Mouse (Mus musculus) hindbrain, embryonic 11.5 days (tissue): ENCODE results near the gene Hist1h1a. TPM values are rescaled to one million over a fixed set of nuclear protein-coding genes. Genes with fewer than 3 reads are reported as not detected.
A peak's percentile ranks its signal among the peaks of the same experiment; 100 is the strongest.

Experiments used
- ATAC-seq: fragments of 200-750 bp; cut with Nextera tagmentation; 2 replicates; pipeline ENCODE4 v1.8.0; 2017; ENCODE audit warnings: mild to moderate bottlenecking, moderate TSS enrichment, moderate library complexity; ENCODE audit not compliant: low FRiP score
- DNase-seq: peaks from one replicate; pipeline ENCODE4 v3.0.0-alpha.2; 2015; ENCODE audit warnings: low spot score
- H3K27ac ChIP-seq: fragments of 300-500 bp; sonication (generic); 2 replicates; pipeline ENCODE4 v1.5.1; 2014; ENCODE audit warnings: mild to moderate bottlenecking, low read depth, low read length
- H3K27me3 ChIP-seq: fragments of 300-500 bp; sonication (generic); 2 replicates; pipeline ENCODE4 v1.6.1; 2014; ENCODE audit warnings: mild to moderate bottlenecking, low read length, moderate library complexity, mixed read lengths; ENCODE audit not compliant: control insufficient read depth, insufficient read depth
- H3K36me3 ChIP-seq: fragments of 300-500 bp; sonication (generic); 2 replicates; pipeline ENCODE4 v1.6.1; 2014; ENCODE audit warnings: mild to moderate bottlenecking, low read length, moderate library complexity, mixed read lengths; ENCODE audit not compliant: control insufficient read depth, insufficient read depth
- H3K4me1 ChIP-seq: fragments of 300-500 bp; sonication (generic); replicated peaks from 2 replicates; pipeline ENCODE4 v1.6.1; 2014; ENCODE audit warnings: low read length, mixed read lengths; ENCODE audit not compliant: control insufficient read depth, insufficient read depth
- H3K4me2 ChIP-seq: fragments of 300-500 bp; sonication (generic); replicated peaks from 2 replicates; pipeline ENCODE4 v1.6.1; 2014; ENCODE audit warnings: mild to moderate bottlenecking, low read depth, low read length
- H3K4me3 ChIP-seq: fragments of 300-500 bp; sonication (generic); 2 replicates; pipeline ENCODE4 v1.5.1; 2014; ENCODE audit warnings: low read depth, low read length
- H3K9ac ChIP-seq: fragments of 300-500 bp; sonication (generic); 2 replicates; pipeline ENCODE4 v1.6.1; 2014; ENCODE audit warnings: low read depth, low read length
- H3K9me3 ChIP-seq: fragments of 300-500 bp; sonication (generic); 2 replicates; pipeline ENCODE4 v1.6.1; 2016; ENCODE audit warnings: low read length; ENCODE audit not compliant: control insufficient read depth
- WGBS: fragments of 180-500 bp; shearing (Covaris S2); extraction: QIAGEN DNeasy Blood & Tissue Kit; methylation state at CpG from one replicate; pipeline ENCODE4 v1.1.7; 2014; 5-methylcytosine and 5-hydroxymethylcytosine counted together
- polyA plus RNA-seq: library from polyadenylated mRNA; unstranded; fragments of >200 nt; fragmentation: Nextera tagmentation; extraction: Ambion mirVana; gene quantifications from 2 replicates; pipeline ENCODE4 v1.2.1, GENCODE M21; 2014

Gene Hist1h1a
- polyA plus RNA-seq, 1 experiment from 2014 or later = 3.7 TPM

DNA sequence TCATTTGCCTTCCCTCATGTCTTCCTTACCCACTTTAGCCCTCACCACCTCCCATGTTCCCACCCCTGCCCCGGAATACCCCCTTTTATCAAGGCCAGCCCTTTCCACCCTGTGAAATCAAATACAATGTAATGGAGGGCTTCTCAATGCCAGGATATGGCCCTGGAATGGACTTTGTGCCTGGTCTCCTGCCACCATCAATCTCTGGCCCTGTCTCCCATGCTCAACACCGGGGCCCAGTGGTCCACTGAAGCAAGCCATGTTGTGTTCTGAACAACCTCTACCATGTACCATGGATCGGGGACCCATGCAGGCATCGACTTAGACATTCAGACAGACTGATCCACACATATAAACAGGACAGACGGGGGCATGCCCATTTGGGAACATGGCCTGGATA is 33.8 kb upstream of the Hist1h1a start:
- DNase-seq = no peak
- WGBS = 92% methylated on average over 5 of the region's 5 CpGs
- no peaks in the 10 kb centered on the region for H3K4me1 ChIP-seq
- H3K27ac ChIP-seq = no peak overlapping the region
- no peak overlapping the region for H3K9ac ChIP-seq
- no peak overlapping the region for H3K4me2 ChIP-seq
- no peaks in the 10 kb centered on the region for H3K27me3 ChIP-seq
- H3K36me3 ChIP-seq = no peaks in the 10 kb centered on the region
- ATAC-seq = no peak
- H3K9me3 ChIP-seq = no peaks in the 10 kb centered on the region
- H3K4me3 ChIP-seq = no peak overlapping the region

- WGBS = 40% methylated on average over 8 of the region's 8 CpGs
- Histone ChIP-seq H3K27ac (no peak overlapping the region), H3K4me3 (no peak overlapping the region), H3K9ac (no peak overlapping the region), H3K4me2 (no peak overlapping the region), H3K4me1 (no peaks in the 10 kb centered on the region), H3K9me3 (no peaks in the 10 kb centered on the region), H3K27me3 (no peaks in the 10 kb centered on the region), H3K36me3 (no peaks in the 10 kb centered on the region)
- ATAC-seq (no peak), DNase-seq (no peak)
Observed at GRCm38 (mm10) chr13:23730479-23730878, 33.0 kb upstream of the Hist1h1a start.

- no peaks in the 10 kb centered on the region for H3K4me1 ChIP-seq
- H3K27ac ChIP-seq = no peak overlapping the region
- H3K9ac ChIP-seq = no peak overlapping the region
- no peaks in the 10 kb centered on the region for H3K36me3 ChIP-seq
- H3K9me3 ChIP-seq = no peaks in the 10 kb centered on the region
- H3K27me3 ChIP-seq = no peaks in the 10 kb centered on the region
- DNase-seq (no peak), ATAC-seq (no peak)
- no peak overlapping the region for H3K4me3 ChIP-seq
- H3K4me2 ChIP-seq = no peak overlapping the region
- 27% methylated on average over 8 of the region's 8 CpGs for WGBS
Observed at GRCm38 (mm10) chr13:23732156-23732804, 31.2 kb upstream of the Hist1h1a start.

DNA sequence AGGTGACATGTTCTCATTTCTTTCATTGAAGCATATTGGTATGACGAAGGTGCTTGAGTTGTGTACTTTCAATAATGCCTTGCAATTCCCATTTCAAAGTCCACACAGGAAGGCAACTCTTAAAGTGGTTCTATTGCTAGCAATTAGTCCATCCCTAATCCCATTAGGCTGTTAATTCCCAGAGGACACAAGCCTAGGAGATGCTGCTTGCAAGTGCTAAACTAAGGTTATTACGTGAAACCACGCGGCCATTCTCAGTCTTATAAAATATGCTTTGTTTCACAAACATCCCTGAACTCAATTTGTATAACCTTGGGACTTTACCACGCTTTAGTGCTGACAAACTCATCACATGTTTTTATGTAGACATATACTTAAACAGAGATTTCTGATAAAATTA is 26.4 kb upstream of the Hist1h1a start:
- Histone ChIP-seq H3K36me3 (no peaks in the 10 kb centered on the region), H3K9ac (no peak overlapping the region), H3K9me3 (no peaks in the 10 kb centered on the region), H3K27me3 (no peaks in the 10 kb centered on the region), H3K4me3 (no peak overlapping the region), H3K4me2 (no peak overlapping the region), H3K27ac (no peak overlapping the region), H3K4me1 (0 out of 2 replicates have a peak, but pooled peaks cover 3% of the 10 kb centered on the region)
- ATAC-seq (no peak), DNase-seq (no peak)
- WGBS = 86% methylated on average over 5 of the region's 5 CpGs

GRCm38 (mm10) chr13:23738041-23738440 is 25.4 kb upstream of the Hist1h1a start:
- peak; percentile 43 for DNase-seq
- H3K4me1 ChIP-seq = 0 out of 2 replicates have a peak, but pooled peaks cover 3% of the 10 kb centered on the region
- H3K4me2 ChIP-seq = peak overlapping the region; percentile 96; the same call in 1 of the 2 replicates
- no peaks in the 10 kb centered on the region for H3K27me3 ChIP-seq
- WGBS = 17% methylated on average over 4 of the region's 4 CpGs
- peak overlapping the region; percentile 57 for H3K4me3 ChIP-seq
- H3K27ac ChIP-seq = peak overlapping the region; percentile 96
- H3K9ac ChIP-seq = peak overlapping the region; percentile 44; the same call in 1 of the 2 replicates
- ATAC-seq = no peak
- no peaks in the 10 kb centered on the region for H3K9me3 ChIP-seq
- H3K36me3 ChIP-seq = no peaks in the 10 kb centered on the region

DNA sequence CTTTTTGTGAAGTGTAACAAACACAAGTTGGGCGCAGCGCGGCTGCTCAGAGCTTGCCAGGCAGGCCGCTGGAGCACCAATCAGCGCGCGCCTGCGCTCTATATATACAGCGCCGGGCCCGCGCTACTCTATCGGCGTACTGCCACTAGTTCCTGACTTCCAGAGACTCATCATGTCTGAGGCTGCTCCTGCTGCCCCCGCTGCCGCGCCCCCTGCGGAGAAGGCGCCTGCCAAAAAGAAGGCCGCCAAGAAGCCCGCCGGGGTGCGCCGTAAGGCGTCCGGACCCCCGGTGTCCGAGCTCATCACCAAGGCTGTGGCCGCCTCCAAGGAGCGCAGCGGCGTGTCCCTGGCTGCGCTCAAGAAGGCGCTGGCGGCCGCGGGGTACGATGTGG is 24.8 kb upstream of the Hist1h1a start, which contains the start of gene Hist1h1c:
TSS of gene Hist1h1c (plus strand) at position 132 of the 392 bp plus-strand sequence.
- 0 out of 2 replicates have a peak, but pooled peaks cover 3% of the 10 kb centered on the region for H3K4me1 ChIP-seq
- peak within 1 kb of the TSS; percentile 96 for H3K4me2 ChIP-seq
- H3K36me3 ChIP-seq = no peaks in the 10 kb centered on the region
- H3K9me3 ChIP-seq = no peaks in the 10 kb centered on the region
- H3K27ac ChIP-seq = peak within 1 kb of the TSS; percentile 96
- DNase-seq = peak; percentile 93
- H3K27me3 ChIP-seq = no peaks in the 10 kb centered on the region
- peak; percentile 95 for ATAC-seq
- WGBS = under 1% methylated on average over 27 of the region's 38 CpGs
- peak within 1 kb of the TSS; percentile 75 for H3K9ac ChIP-seq
- H3K4me3 ChIP-seq = peak within 1 kb of the TSS; percentile 57

- no peaks in the 10 kb centered on the region for H3K36me3 ChIP-seq
- under 1% methylated on average over 39 of the region's 39 CpGs for WGBS
- 0 out of 2 replicates have a peak, but pooled peaks cover 3% of the 10 kb centered on the region for H3K4me1 ChIP-seq
- H3K9ac ChIP-seq = peak overlapping the region; percentile 75
- DNase-seq (peak; percentile 88), ATAC-seq (peak; percentile 87)
- no peaks in the 10 kb centered on the region for H3K9me3 ChIP-seq
- H3K4me3 ChIP-seq = peak overlapping the region; percentile 57
- H3K4me2 ChIP-seq = peak overlapping the region; percentile 96
- H3K27ac ChIP-seq = peak overlapping the region; percentile 96
- no peaks in the 10 kb centered on the region for H3K27me3 ChIP-seq
Observed at GRCm38 (mm10) chr13:23739069-23739921, 24.2 kb upstream of the Hist1h1a start.

DNA sequence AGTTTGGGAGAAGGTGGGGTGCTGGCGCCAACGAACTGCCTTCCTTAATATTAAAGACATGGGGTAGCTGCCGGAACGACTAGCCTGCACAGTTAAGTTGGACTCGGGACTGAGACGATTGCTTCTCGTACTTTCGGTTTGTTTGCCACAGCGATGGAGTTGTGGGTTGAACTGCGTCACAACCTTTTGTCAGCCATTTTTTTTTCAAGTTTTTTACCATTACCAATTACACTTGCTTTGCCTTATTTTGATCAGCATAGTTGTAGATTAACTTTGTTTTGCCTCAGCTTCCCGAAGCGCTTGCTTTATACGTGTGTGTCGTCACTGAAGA is 23.6 kb upstream of the Hist1h1a start:
- Histone ChIP-seq H3K4me2 (peak overlapping the region; percentile 96), H3K4me3 (peak overlapping the region; percentile 57), H3K36me3 (no peaks in the 10 kb centered on the region), H3K27me3 (no peaks in the 10 kb centered on the region), H3K27ac (peak overlapping the region; percentile 96), H3K9me3 (no peaks in the 10 kb centered on the region), H3K4me1 (0 out of 2 replicates have a peak, but pooled peaks cover 3% of the 10 kb centered on the region), H3K9ac (peak overlapping the region; percentile 75)
- DNase-seq = no peak
- WGBS = 1% methylated on average over 14 of the region's 14 CpGs
- ATAC-seq = no peak
